Mouse (Mus musculus) embryonic facial prominence, embryonic 10.5 days (tissue): ENCODE results near the gene Atp2a1. TPM values are rescaled to one million over a fixed set of nuclear protein-coding genes. Genes with fewer than 3 reads are reported as not detected.

Source experiments
- DNase-seq: peaks from one replicate; pipeline ENCODE4 v3.0.0-alpha.2; 2017; ENCODE audit warnings: low spot score
- H3K27ac ChIP-seq: fragments of 300-500 bp; sonication (generic); replicated peaks from 2 replicates; pipeline ENCODE4 v1.5.1; 2016; ENCODE audit warnings: mild to moderate bottlenecking
- H3K27me3 ChIP-seq: fragments of 300-500 bp; sonication (generic); replicated peaks from 2 replicates; pipeline ENCODE4 v1.6.1; 2016; ENCODE audit warnings: low read depth, mild to moderate bottlenecking; ENCODE audit not compliant: poor library complexity, severe bottlenecking
- H3K36me3 ChIP-seq: fragments of 300-500 bp; sonication (generic); replicated peaks from 2 replicates; pipeline ENCODE4 v1.6.1; 2016; ENCODE audit warnings: mild to moderate bottlenecking, moderate library complexity
- H3K4me1 ChIP-seq: fragments of 300-500 bp; sonication (generic); 2 replicates; pipeline ENCODE4 v1.6.1; 2016
- H3K4me3 ChIP-seq: fragments of 300-500 bp; sonication (generic); 2 replicates; pipeline ENCODE4 v1.5.1; 2016; ENCODE audit warnings: mild to moderate bottlenecking, moderate library complexity
- H3K9me3 ChIP-seq: fragments of 300-500 bp; sonication (generic); 2 replicates; pipeline ENCODE4 v1.6.1; 2016; ENCODE audit warnings: mild to moderate bottlenecking
- WGBS: fragments of 180-500 bp; shearing (Covaris S2); methylation state at CpG from one replicate; pipeline ENCODE4 v1.1.7; 2016; 5-methylcytosine and 5-hydroxymethylcytosine counted together
- polyA plus RNA-seq: library from polyadenylated mRNA; unstranded; fragments of >200 nt; fragmentation: Nextera tagmentation; extraction: Ambion mirVana; gene quantifications from 2 replicates; pipeline ENCODE4 v1.2.1, GENCODE M21; 2016

Gene Atp2a1
- polyA plus RNA-seq, 1 experiment from 2014 or later: 1.8 TPM

DNA sequence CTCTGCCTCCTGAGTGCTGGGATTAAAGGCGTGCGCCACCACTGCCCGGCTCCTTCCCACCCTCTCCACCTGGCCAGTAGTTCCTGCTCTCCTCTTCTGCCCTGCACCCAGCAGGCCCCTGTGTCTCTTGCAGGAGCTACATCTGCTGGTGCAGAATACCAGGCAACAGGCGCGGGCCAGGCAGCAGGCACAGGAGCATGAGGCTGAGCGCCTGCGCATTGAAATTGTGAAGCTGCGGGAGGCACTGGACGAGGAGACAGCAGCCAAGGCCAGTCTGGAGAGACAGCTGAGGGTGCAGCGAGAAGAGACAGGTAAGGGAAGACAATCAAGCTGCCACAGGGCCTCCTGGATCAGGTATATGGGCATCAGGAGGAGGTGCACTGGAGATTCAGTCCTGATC, 18.9 kb downstream of the Atp2a1 start:
- H3K36me3 ChIP-seq: peaks cover 81% of the 10 kb centered on the region
- no peak overlapping the region for H3K4me3 ChIP-seq
- 93% methylated on average over 10 of the region's 10 CpGs for WGBS
- no peaks in the 10 kb centered on the region for H3K27me3 ChIP-seq
- H3K27ac ChIP-seq: no peak overlapping the region
- H3K4me1 ChIP-seq: no peaks in the 10 kb centered on the region
- H3K9me3 ChIP-seq: no peaks in the 10 kb centered on the region
- DNase-seq: no peak

DNA sequence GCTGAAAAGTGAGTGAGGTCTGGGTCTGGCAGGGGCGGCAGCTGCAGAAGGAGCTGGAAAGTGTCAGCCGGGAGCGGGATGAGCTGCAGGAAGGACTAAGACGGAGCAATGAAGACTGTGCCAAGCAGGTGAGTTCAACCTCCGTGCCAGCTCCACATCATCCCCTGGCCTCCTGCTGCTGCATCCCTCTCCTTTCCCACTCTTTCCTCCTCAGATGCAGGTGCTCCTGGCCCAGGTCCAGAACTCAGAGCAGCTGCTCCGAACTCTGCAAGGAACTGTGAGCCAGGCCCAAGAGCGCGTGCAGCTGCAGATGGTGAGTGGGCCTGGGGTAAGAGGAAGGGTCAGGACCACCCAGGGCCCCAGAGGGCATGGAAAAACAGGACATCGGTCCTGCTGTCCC, 22.8 kb downstream of the Atp2a1 start:
- WGBS: 86% methylated on average over 9 of the region's 9 CpGs
- no peak overlapping the region for H3K4me3 ChIP-seq
- H3K36me3 ChIP-seq: peaks cover 58% of the 10 kb centered on the region
- no peak overlapping the region for H3K27ac ChIP-seq
- DNase-seq: no peak
- no peaks in the 10 kb centered on the region for H3K9me3 ChIP-seq
- H3K27me3 ChIP-seq: no peaks in the 10 kb centered on the region
- no peaks in the 10 kb centered on the region for H3K4me1 ChIP-seq

GRCm38 (mm10) chr7:126436851-126437250, 26.1 kb downstream of the Atp2a1 start:
- Histone ChIP-seq H3K9me3 (no peaks in the 10 kb centered on the region), H3K27me3 (no peaks in the 10 kb centered on the region), H3K27ac (no peak overlapping the region), H3K4me1 (no peaks in the 10 kb centered on the region), H3K4me3 (no peak overlapping the region), H3K36me3 (peaks cover 55% of the 10 kb centered on the region)
- DNase-seq: peak; percentile 75
- WGBS: 22% methylated on average over 8 of the region's 8 CpGs

DNA sequence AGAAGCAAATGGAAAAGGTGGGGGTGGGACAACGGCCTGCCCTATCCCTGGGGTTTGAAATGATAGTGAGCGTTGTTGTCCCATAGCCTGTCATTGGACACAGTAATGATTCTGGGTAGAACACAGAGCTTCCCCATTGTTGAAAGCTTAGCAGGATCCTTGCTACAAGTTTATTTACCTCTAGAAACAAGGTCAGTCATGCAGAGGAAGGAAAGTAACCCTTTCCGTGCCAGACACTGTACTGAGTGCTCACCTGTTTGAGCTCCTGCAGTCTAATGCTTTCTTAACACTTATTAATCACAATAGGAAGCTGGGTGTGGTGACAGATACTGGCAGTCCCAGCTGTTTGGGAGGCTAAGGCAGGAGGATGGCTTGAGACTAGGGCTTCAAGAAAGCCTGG, 27.1 kb downstream of the Atp2a1 start:
- 80% methylated on average over 3 of the region's 3 CpGs for WGBS
- no peaks in the 10 kb centered on the region for H3K9me3 ChIP-seq
- no peak for DNase-seq
- H3K27ac ChIP-seq: no peak overlapping the region
- no peaks in the 10 kb centered on the region for H3K27me3 ChIP-seq
- no peaks in the 10 kb centered on the region for H3K4me1 ChIP-seq
- no peak overlapping the region for H3K4me3 ChIP-seq
- H3K36me3 ChIP-seq: peaks cover 57% of the 10 kb centered on the region

- WGBS: 90% methylated on average over 7 of the region's 7 CpGs
- Histone ChIP-seq H3K4me3 (no peak overlapping the region), H3K4me1 (peaks cover 1% of the 10 kb centered on the region), H3K9me3 (no peaks in the 10 kb centered on the region), H3K27me3 (no peaks in the 10 kb centered on the region), H3K36me3 (peaks cover 48% of the 10 kb centered on the region), H3K27ac (no peak overlapping the region)
- DNase-seq: no peak
These were observed 28.2 kb downstream of the Atp2a1 start for GRCm38 (mm10) chr7:126434726-126435125.

GRCm38 (mm10) chr7:126430167-126430566, 32.7 kb downstream of the Atp2a1 start:
- no peak overlapping the region for H3K27ac ChIP-seq
- no peaks in the 10 kb centered on the region for H3K9me3 ChIP-seq
- H3K4me1 ChIP-seq: peaks cover 24% of the 10 kb centered on the region
- H3K27me3 ChIP-seq: no peaks in the 10 kb centered on the region
- no peak for DNase-seq
- H3K4me3 ChIP-seq: peak overlapping the region; percentile 71; the same call in 1 of the 2 replicates
- peaks cover 31% of the 10 kb centered on the region for H3K36me3 ChIP-seq

- 32% methylated on average over 15 of the region's 15 CpGs for WGBS
- Histone ChIP-seq H3K4me3 (peak overlapping the region; percentile 71), H3K4me1 (peaks cover 24% of the 10 kb centered on the region), H3K36me3 (peaks cover 27% of the 10 kb centered on the region), H3K27ac (peak overlapping the region; percentile 96), H3K9me3 (no peaks in the 10 kb centered on the region), H3K27me3 (no peaks in the 10 kb centered on the region)
- no peak for DNase-seq
These were observed 33.4 kb downstream of the Atp2a1 start for GRCm38 (mm10) chr7:126429503-126429898.

- Histone ChIP-seq H3K9me3 (no peaks in the 10 kb centered on the region), H3K4me1 (peaks cover 24% of the 10 kb centered on the region), H3K27me3 (no peaks in the 10 kb centered on the region), H3K27ac (peak within 1 kb of the TSS; percentile 96), H3K4me3 (peak within 1 kb of the TSS; percentile 71), H3K36me3 (peaks cover 21% of the 10 kb centered on the region)
- DNase-seq: peak; percentile 97
- WGBS: under 1% methylated on average over 82 of the region's 82 CpGs
These were observed 34.0 kb downstream of the Atp2a1 start, which contains the start of gene Rabep2 for GRCm38 (mm10) chr7:126428631-126429502. Gene Rabep2 (plus strand): TSS chr7:126428759.

DNA sequence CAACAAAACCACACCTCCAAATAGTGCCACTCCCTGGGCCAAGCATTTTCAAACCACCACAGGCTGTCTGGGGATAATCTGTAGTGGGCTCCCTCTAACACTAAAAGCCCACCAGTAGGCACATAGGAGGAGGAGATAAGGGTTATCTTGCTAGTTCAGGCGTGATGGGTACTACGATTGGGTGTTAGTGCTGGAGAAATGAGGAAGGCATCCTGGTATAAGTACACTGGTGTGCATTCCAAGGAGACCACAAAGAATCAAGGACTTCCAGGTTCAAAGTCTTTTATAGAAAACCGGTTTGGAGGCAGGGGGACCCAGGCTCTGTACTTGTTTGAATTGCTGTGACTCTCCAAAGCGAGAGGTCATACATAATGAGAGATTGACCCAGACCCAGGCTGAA, 34.8 kb downstream of the Atp2a1 start:
- WGBS: 28% methylated on average over 4 of the region's 4 CpGs
- H3K27ac ChIP-seq: peak overlapping the region; percentile 96
- H3K27me3 ChIP-seq: no peaks in the 10 kb centered on the region
- no peak for DNase-seq
- H3K4me3 ChIP-seq: peak overlapping the region; percentile 71
- H3K36me3 ChIP-seq: peaks cover 15% of the 10 kb centered on the region
- peaks cover 24% of the 10 kb centered on the region for H3K4me1 ChIP-seq
- H3K9me3 ChIP-seq: no peaks in the 10 kb centered on the region

- Histone ChIP-seq H3K27me3 (no peaks in the 10 kb centered on the region), H3K36me3 (peaks cover 11% of the 10 kb centered on the region), H3K9me3 (no peaks in the 10 kb centered on the region), H3K4me1 (peaks cover 24% of the 10 kb centered on the region), H3K27ac (no peak overlapping the region), H3K4me3 (peak overlapping the region; percentile 71; the same call in 1 of the 2 replicates)
- peak; percentile 39 for DNase-seq
- WGBS: 57% methylated on average over 12 of the region's 13 CpGs
These were observed 35.5 kb downstream of the Atp2a1 start for GRCm38 (mm10) chr7:126427323-126427860.

- no peaks in the 10 kb centered on the region for H3K36me3 ChIP-seq
- H3K27me3 ChIP-seq: no peaks in the 10 kb centered on the region
- H3K9me3 ChIP-seq: no peaks in the 10 kb centered on the region
- WGBS: 84% methylated on average over 6 of the region's 6 CpGs
- no peak overlapping the region for H3K27ac ChIP-seq
- DNase-seq: no peak
- no peak overlapping the region for H3K4me3 ChIP-seq
- peaks cover 17% of the 10 kb centered on the region for H3K4me1 ChIP-seq
These were observed 38.7 kb downstream of the Atp2a1 start for GRCm38 (mm10) chr7:126424161-126424560.

DNA sequence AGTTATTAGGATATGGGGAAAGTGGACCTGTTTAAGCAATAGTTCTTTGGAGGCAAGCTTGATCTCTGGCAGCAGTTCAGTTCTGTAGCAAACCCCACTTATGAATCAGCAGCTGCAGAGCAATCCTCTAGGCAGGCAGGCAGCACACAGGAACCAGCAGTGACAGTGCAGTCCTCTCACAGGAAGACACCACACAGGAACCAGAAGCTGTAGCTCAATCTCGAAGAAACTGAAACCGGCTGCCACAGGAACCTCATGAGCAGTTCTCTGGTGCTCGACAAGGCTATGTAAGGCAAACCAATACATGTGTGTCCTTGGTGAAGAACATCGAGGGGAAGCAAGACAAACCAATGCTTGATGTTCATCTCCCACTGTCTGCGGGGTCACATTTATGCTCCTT, 41.2 kb downstream of the Atp2a1 start:
- peaks cover 12% of the 10 kb centered on the region for H3K4me1 ChIP-seq
- no peaks in the 10 kb centered on the region for H3K27me3 ChIP-seq
- H3K9me3 ChIP-seq: no peaks in the 10 kb centered on the region
- H3K4me3 ChIP-seq: no peak overlapping the region
- 90% methylated on average over 5 of the region's 5 CpGs for WGBS
- H3K36me3 ChIP-seq: no peaks in the 10 kb centered on the region
- no peak overlapping the region for H3K27ac ChIP-seq
- no peak for DNase-seq

- no peaks in the 10 kb centered on the region for H3K36me3 ChIP-seq
- H3K4me3 ChIP-seq: no peak overlapping the region
- H3K4me1 ChIP-seq: peaks cover 18% of the 10 kb centered on the region
- DNase-seq: no peak
- no peaks in the 10 kb centered on the region for H3K27me3 ChIP-seq
- no peaks in the 10 kb centered on the region for H3K9me3 ChIP-seq
- WGBS: 71% methylated on average over 3 of the region's 3 CpGs
- H3K27ac ChIP-seq: no peak overlapping the region
These were observed 44.4 kb downstream of the Atp2a1 start for GRCm38 (mm10) chr7:126418496-126418895.
